Mouse (Mus musculus) hindbrain, embryonic 11.5 days (tissue): Measurements from ENCODE around the gene Nectin4. TPM values are rescaled to one million over a fixed set of nuclear protein-coding genes. Genes with fewer than 3 reads are reported as not detected.
A peak's percentile ranks its signal among the peaks of the same experiment; 100 is the strongest.

Experiments used
- ATAC-seq: fragments of 200-750 bp; cut with Nextera tagmentation; 2 replicates; pipeline ENCODE4 v1.8.0; 2017; ENCODE audit warnings: mild to moderate bottlenecking, moderate TSS enrichment, moderate library complexity; ENCODE audit not compliant: low FRiP score
- DNase-seq: peaks from one replicate; pipeline ENCODE4 v3.0.0-alpha.2; 2015; ENCODE audit warnings: low spot score
- H3K27ac ChIP-seq: fragments of 300-500 bp; sonication (generic); 2 replicates; pipeline ENCODE4 v1.5.1; 2014; ENCODE audit warnings: mild to moderate bottlenecking, low read depth, low read length
- H3K27me3 ChIP-seq: fragments of 300-500 bp; sonication (generic); 2 replicates; pipeline ENCODE4 v1.6.1; 2014; ENCODE audit warnings: mild to moderate bottlenecking, low read length, moderate library complexity, mixed read lengths; ENCODE audit not compliant: control insufficient read depth, insufficient read depth
- H3K36me3 ChIP-seq: fragments of 300-500 bp; sonication (generic); 2 replicates; pipeline ENCODE4 v1.6.1; 2014; ENCODE audit warnings: mild to moderate bottlenecking, low read length, moderate library complexity, mixed read lengths; ENCODE audit not compliant: control insufficient read depth, insufficient read depth
- H3K4me1 ChIP-seq: fragments of 300-500 bp; sonication (generic); replicated peaks from 2 replicates; pipeline ENCODE4 v1.6.1; 2014; ENCODE audit warnings: low read length, mixed read lengths; ENCODE audit not compliant: control insufficient read depth, insufficient read depth
- H3K4me2 ChIP-seq: fragments of 300-500 bp; sonication (generic); replicated peaks from 2 replicates; pipeline ENCODE4 v1.6.1; 2014; ENCODE audit warnings: mild to moderate bottlenecking, low read depth, low read length
- H3K4me3 ChIP-seq: fragments of 300-500 bp; sonication (generic); 2 replicates; pipeline ENCODE4 v1.5.1; 2014; ENCODE audit warnings: low read depth, low read length
- H3K9ac ChIP-seq: fragments of 300-500 bp; sonication (generic); 2 replicates; pipeline ENCODE4 v1.6.1; 2014; ENCODE audit warnings: low read depth, low read length
- H3K9me3 ChIP-seq: fragments of 300-500 bp; sonication (generic); 2 replicates; pipeline ENCODE4 v1.6.1; 2016; ENCODE audit warnings: low read length; ENCODE audit not compliant: control insufficient read depth
- WGBS: fragments of 180-500 bp; shearing (Covaris S2); extraction: QIAGEN DNeasy Blood & Tissue Kit; methylation state at CpG from one replicate; pipeline ENCODE4 v1.1.7; 2014; 5-methylcytosine and 5-hydroxymethylcytosine counted together
- polyA plus RNA-seq: library from polyadenylated mRNA; unstranded; fragments of >200 nt; fragmentation: Nextera tagmentation; extraction: Ambion mirVana; gene quantifications from 2 replicates; pipeline ENCODE4 v1.2.1, GENCODE M21; 2014

Gene Nectin4
- polyA plus RNA-seq, 1 experiment from 2014 or later, result 0.66 TPM

- DNase-seq, result peak; percentile 54
These were observed 17.2 kb downstream of the Nectin4 start for GRCm38 (mm10) chr1:171387099-171387498.

GRCm38 (mm10) chr1:171388376-171389102 lies 18.6 kb downstream of the Nectin4 start, which contains the start of gene Arhgap30:
Gene Arhgap30 (plus strand): TSS chr1:171388954.
- DNase-seq (no peak), ATAC-seq (no peak)
- no peak within 1 kb of the TSS for H3K4me2 ChIP-seq
- WGBS, result 85% methylated on average over 15 of the region's 15 CpGs
- no peaks in the 10 kb centered on the region for H3K27me3 ChIP-seq
- no peaks in the 10 kb centered on the region for H3K36me3 ChIP-seq
- no peak within 1 kb of the TSS for H3K27ac ChIP-seq
- no peaks in the 10 kb centered on the region for H3K4me1 ChIP-seq
- no peak within 1 kb of the TSS for H3K9ac ChIP-seq
- H3K4me3 ChIP-seq, result no peak within 1 kb of the TSS
- H3K9me3 ChIP-seq, result no peaks in the 10 kb centered on the region

More at GRCm38 (mm10) chr1:171387099-171387498, 17.2 kb downstream of the Nectin4 start:
- H3K27ac ChIP-seq, result no peak overlapping the region
- no peak overlapping the region for H3K4me2 ChIP-seq
- no peaks in the 10 kb centered on the region for H3K27me3 ChIP-seq
- no peak overlapping the region for H3K9ac ChIP-seq
- H3K9me3 ChIP-seq, result no peaks in the 10 kb centered on the region
- 12% methylated on average over 6 of the region's 6 CpGs for WGBS
- no peaks in the 10 kb centered on the region for H3K4me1 ChIP-seq
- ATAC-seq, result no peak
- no peaks in the 10 kb centered on the region for H3K36me3 ChIP-seq
- H3K4me3 ChIP-seq, result no peak overlapping the region

- no peaks in the 10 kb centered on the region for H3K4me1 ChIP-seq
- no peaks in the 10 kb centered on the region for H3K27me3 ChIP-seq
- H3K4me2 ChIP-seq, result no peak overlapping the region
- no peak overlapping the region for H3K27ac ChIP-seq
- ATAC-seq (no peak), DNase-seq (no peak)
- no peak overlapping the region for H3K9ac ChIP-seq
- 78% methylated on average over 4 of the region's 4 CpGs for WGBS
- no peak overlapping the region for H3K4me3 ChIP-seq
- H3K9me3 ChIP-seq, result no peaks in the 10 kb centered on the region
- H3K36me3 ChIP-seq, result no peaks in the 10 kb centered on the region
These were observed 20.2 kb downstream of the Nectin4 start for GRCm38 (mm10) chr1:171390101-171390500.

- 85% methylated on average over 4 of the region's 4 CpGs for WGBS
- no peak overlapping the region for H3K4me3 ChIP-seq
- ATAC-seq (no peak), DNase-seq (no peak)
- H3K4me2 ChIP-seq, result no peak overlapping the region
- H3K27ac ChIP-seq, result no peak overlapping the region
- H3K9me3 ChIP-seq, result no peaks in the 10 kb centered on the region
- H3K9ac ChIP-seq, result no peak overlapping the region
- no peaks in the 10 kb centered on the region for H3K4me1 ChIP-seq
- H3K27me3 ChIP-seq, result no peaks in the 10 kb centered on the region
- H3K36me3 ChIP-seq, result no peaks in the 10 kb centered on the region
These were observed 31.9 kb downstream of the Nectin4 start for GRCm38 (mm10) chr1:171401821-171402220.

GRCm38 (mm10) chr1:171402991-171403390 lies 33.1 kb downstream of the Nectin4 start:
- Histone ChIP-seq H3K27ac (no peak overlapping the region), H3K4me3 (no peak overlapping the region), H3K36me3 (no peaks in the 10 kb centered on the region), H3K4me2 (no peak overlapping the region), H3K4me1 (no peaks in the 10 kb centered on the region), H3K9me3 (no peaks in the 10 kb centered on the region), H3K27me3 (no peaks in the 10 kb centered on the region), H3K9ac (no peak overlapping the region)
- 88% methylated on average over 9 of the region's 9 CpGs for WGBS
- ATAC-seq (no peak), DNase-seq (no peak)

GRCm38 (mm10) chr1:171407263-171407662 lies 37.4 kb downstream of the Nectin4 start:
- no peaks in the 10 kb centered on the region for H3K9me3 ChIP-seq
- H3K4me3 ChIP-seq, result no peak overlapping the region
- H3K4me1 ChIP-seq, result no peaks in the 10 kb centered on the region
- no peak overlapping the region for H3K27ac ChIP-seq
- WGBS, result 76% methylated on average over 5 of the region's 5 CpGs
- H3K36me3 ChIP-seq, result no peaks in the 10 kb centered on the region
- no peaks in the 10 kb centered on the region; the same call in 1 of the 2 replicates for H3K27me3 ChIP-seq
- no peak for DNase-seq
- no peak for ATAC-seq
- no peak overlapping the region for H3K4me2 ChIP-seq
- H3K9ac ChIP-seq, result no peak overlapping the region

GRCm38 (mm10) chr1:171410231-171410630 lies 40.3 kb downstream of the Nectin4 start:
- Histone ChIP-seq H3K27me3 (no peaks in the 10 kb centered on the region; the same call in 1 of the 2 replicates), H3K4me2 (no peak overlapping the region), H3K9ac (no peak overlapping the region), H3K36me3 (no peaks in the 10 kb centered on the region), H3K9me3 (no peaks in the 10 kb centered on the region), H3K27ac (no peak overlapping the region), H3K4me1 (no peaks in the 10 kb centered on the region), H3K4me3 (no peak overlapping the region)
- DNase-seq, result no peak
- no peak for ATAC-seq
- WGBS, result 69% methylated on average over 1 of the region's 1 CpGs

GRCm38 (mm10) chr1:171410947-171411484 lies 41.1 kb downstream of the Nectin4 start, which contains the start of gene Usf1:
Gene Usf1 (plus strand): TSS chr1:171411313.
- H3K27ac ChIP-seq, result peak within 1 kb of the TSS; percentile 86
- ATAC-seq, result peak; percentile 96
- under 1% methylated on average over 36 of the region's 36 CpGs for WGBS

More at GRCm38 (mm10) chr1:171410947-171411484, 41.1 kb downstream of the Nectin4 start, which contains the start of gene Usf1:
- peak within 1 kb of the TSS; percentile 47 for H3K4me2 ChIP-seq
- H3K27me3 ChIP-seq, result no peaks in the 10 kb centered on the region; the same call in 1 of the 2 replicates
- peak within 1 kb of the TSS; percentile 99 for H3K4me3 ChIP-seq
- DNase-seq, result peak; percentile 95
- H3K9me3 ChIP-seq, result no peaks in the 10 kb centered on the region
- H3K9ac ChIP-seq, result peak within 1 kb of the TSS; percentile 99
- no peaks in the 10 kb centered on the region for H3K36me3 ChIP-seq
- no peaks in the 10 kb centered on the region for H3K4me1 ChIP-seq
